Mouse (Mus musculus): ENCODE measurements around the gene Krba1. TPM values are rescaled to one million over a fixed set of nuclear protein-coding genes. Genes with fewer than 3 reads are reported as not detected.

The Krba1 gene
- total RNA-seq, 1 experiment from 2014 or later = 64.1 TPM

DNA sequence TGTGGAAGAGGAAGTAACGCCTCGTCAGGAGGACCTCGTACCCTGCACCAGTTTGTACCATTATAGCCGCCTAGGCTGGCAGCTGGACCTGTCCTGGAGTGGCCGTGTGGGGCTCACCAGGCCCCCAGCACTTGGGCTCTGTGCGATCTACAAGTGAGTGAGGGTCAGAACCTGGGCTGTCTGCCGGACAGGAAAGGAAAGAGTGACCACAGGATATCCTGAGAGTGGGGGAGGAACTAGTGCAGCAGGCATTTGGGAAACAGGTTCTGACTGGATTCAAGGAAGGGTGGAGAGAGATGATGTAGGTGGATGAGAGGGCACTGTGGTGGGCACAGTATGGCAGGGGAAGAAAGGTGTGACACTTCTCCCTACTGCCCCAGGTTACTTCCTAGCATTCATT lies 53.1 kb downstream of the Krba1 start:
- no peak for DNase-seq

DNA sequence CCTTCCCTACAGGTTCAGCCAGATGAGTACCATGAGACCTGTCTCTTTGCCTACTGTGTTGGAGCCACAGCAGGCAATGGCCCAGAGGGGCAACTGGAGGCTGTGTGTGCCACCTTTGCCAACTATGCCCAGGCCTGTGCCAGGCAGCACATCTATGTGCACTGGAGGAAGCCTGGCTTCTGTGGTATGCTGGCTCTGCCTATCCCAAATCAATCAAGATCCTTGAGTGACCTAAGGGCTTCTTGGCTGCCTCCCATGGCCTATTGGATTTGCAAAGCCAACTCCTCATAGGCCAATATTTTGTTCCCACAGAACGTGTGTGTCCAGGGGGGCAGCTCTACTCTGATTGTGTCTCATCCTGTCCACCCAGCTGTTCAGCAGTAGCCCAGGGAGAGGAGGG lies 56.8 kb downstream of the Krba1 start:
- no peak for DNase-seq

DNA sequence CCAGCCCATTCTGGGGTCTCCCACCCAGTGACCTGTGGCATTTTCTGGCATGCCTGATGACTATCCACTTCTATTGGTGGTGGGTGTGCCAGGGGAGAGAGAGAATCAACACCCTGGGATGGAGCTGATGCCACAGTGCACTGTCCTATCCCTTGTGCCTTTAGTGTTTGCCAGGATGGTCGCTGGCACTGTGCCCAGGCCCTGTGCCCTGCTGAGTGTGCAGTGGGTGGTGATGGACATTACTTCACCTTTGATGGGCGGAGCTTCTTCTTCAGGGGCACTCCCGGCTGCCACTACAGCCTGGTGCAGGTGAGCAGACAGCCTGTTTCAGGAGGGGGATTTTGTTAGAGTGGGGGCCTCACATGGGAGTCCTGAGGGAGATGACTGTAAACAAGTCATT lies 57.4 kb downstream of the Krba1 start:
- DNase-seq = no peak

DNA sequence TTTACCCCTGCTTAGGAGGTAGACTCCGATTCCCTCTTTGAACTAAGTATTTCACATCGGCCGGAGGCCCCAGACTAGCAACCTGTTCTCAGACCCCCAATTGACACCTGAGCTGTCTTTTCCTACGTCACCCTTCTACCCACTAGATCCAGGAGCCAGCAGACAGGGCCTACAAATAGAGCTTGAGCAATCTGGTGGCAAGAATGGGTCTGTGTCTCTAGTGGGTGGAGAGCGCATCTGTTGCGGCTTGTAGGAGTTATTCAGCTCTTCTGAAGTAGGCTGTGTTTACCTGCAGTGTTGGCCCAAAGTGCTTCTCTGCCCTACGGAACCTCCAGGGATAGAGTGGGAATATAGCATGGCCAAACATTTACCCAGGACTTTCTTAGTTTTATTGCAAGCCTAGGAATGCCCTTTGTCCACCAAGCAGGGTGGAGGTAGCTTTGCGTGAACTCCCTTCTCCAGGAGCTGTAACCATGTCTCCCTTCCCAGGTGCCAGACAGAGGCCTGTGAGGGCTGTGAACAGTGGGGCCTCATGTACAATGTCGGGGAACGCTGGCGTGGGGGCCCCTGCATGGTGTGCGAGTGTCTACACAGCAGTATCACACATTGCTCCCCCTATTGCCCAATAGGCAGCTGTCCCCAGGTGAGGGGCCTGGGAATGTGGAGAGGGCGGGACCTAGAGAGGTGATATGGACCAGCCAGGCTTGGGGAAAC lies 69.7 kb downstream of the Krba1 start:
- DNase-seq = no peak

DNA sequence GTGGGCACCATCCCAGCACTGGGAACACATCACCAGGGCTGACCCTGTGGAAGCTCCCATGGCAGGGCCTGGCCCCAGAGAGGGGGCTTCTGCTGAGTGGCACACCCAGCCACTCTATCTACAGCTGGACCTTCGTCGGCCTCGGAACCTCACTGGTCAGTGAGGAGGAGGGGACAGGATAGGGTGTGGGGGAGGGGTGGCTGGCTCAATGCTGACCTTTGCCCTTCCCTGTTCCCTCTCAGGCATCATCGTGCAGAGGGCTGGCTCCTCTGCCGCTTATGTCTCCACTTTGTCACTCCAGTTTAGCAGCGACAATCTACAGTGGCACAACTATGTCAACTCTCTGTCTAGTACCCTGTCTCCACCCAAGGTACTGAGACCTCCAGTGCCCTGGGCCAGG lies 71.3 kb downstream of the Krba1 start:
- no peak for DNase-seq

DNA sequence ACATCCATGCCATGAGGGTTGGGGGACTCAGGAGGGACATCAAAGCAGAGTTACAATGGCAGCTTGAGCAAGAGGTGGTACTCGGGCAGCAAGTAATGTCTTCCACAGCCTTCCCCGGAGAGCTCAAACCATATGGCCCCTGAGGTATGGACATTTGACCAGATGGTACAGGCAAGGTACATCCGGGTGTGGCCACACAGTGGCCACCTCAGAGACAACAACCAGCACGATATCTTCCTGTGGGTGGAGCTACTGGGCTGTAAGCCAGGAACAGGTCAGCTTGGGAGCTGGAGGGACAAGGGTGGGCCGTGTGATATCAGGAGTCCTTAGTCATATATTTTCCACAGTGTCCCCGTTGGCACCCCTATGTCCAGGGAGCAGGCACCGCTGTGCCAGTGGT lies 72.1 kb downstream of the Krba1 start:
- DNase-seq = no peak

Small RNA genes lying within 50 kb of the gene (microRNA-seq; reads per million reads assigned to microRNA genes)
- 0 reads per million in 2 experiments for gene Gm24325

Other genes with a start within 250 kb of the Krba1 start
- 51.0 and 72.4 TPM in 2 replicates for gene Zfp467, start 50.2 kb downstream of the Krba1 start, total RNA-seq (2021)
- gene Sspo, start 52.6 kb downstream of the Krba1 start, total RNA-seq (2021) = 3.5 and 5.1 TPM in 2 replicates
- gene Atp6v0e2, start 142.0 kb downstream of the Krba1 start, total RNA-seq (2021) = 51.6 and 58.2 TPM in 2 replicates
- 43.3 and 59.5 TPM in 2 replicates for gene Lrrc61, start 159.2 kb downstream of the Krba1 start, total RNA-seq (2021)
- gene Rarres2, start 177.2 kb downstream of the Krba1 start, total RNA-seq (2021) = 28.6 and 36.8 TPM in 2 replicates
- gene Gm45021, start 194.0 kb downstream of the Krba1 start, total RNA-seq (2021) = not detected in 2 replicates
- gene Repin1, start 198.3 kb downstream of the Krba1 start, total RNA-seq (2021) = 66.1 and 67.8 TPM in 2 replicates
- not detected in 2 replicates for gene Gm44965, start 198.4 kb downstream of the Krba1 start, total RNA-seq (2021)
- 8.2 and 15.4 TPM in 2 replicates for gene Zfp775, start 206.5 kb downstream of the Krba1 start, total RNA-seq (2021)
- gene AI854703, start 231.2 kb downstream of the Krba1 start, total RNA-seq (2021) = 1.7 and 3.4 TPM in 2 replicates